Mouse (Mus musculus) gastrocnemius, adult 8-10 months (tissue): ENCODE measurements around the gene Frmpd4. TPM values are rescaled to one million over a fixed set of nuclear protein-coding genes. Genes with fewer than 3 reads are reported as not detected.

Source experiments
- DNase-seq, 2 experiments: peaks; one replicate each; pipeline ENCODE4 v3.0.0; 2022; ENCODE audit warnings: low spot score in 2 of 2
- total RNA-seq, 4 experiments: library from RNA; stranded (reverse); gene quantifications; 2 replicates each; pipeline ENCODE4 v1.2.4; 2022

Gene Frmpd4
- total RNA-seq, 4 experiments from 2014 or later: 0.05 to 0.12 (median 0.09) TPM; not detected in 1

- no peak for DNase-seq
Measured at GRCm38 (mm10) chrX:168141051-168141450, 436.0 kb downstream of the Frmpd4 start.

DNA sequence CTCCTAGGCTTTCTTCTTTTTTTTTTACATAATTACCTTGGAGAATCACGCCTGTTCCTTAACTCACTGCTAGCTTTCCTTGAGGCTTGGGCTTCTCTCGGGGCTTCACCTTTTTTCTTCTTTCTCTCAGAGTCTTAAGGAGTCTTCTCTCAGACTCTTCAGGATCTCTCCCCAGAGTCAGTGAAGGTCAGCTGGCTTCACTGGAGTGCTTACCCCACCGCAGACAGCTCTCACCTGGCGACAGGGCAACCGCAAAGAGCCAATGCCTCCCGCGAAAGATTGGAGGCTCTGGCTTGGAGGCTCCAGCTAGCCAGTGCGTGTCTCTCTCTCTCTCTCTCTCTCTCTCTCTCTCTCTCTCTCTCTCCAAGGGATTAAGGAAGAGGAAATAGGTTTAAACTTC lies 453.0 kb downstream of the Frmpd4 start:
- no peak for DNase-seq

DNA sequence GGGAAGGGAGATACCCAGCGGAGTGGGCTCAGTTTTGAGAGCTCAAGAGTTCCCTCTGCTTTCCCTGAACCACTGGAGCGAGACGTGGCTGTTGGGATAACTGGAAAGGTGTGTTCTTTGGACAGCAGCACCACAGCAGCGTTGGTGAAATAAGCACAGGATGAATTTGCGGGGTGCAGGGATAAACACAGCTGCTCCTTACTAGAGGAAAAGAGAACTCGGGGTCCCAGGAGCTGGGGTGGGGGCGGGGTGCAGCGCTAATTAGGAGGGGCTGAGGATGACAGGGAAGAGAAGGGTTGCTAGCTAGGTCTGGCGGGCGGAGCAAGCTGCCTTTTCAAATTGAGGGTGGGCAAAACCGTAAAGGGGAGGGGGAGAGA lies 453.5 kb downstream of the Frmpd4 start:
- DNase-seq: no peak

- DNase-seq: no peak
Measured at GRCm38 (mm10) chrX:168122806-168123588, 454.0 kb downstream of the Frmpd4 start.

GRCm38 (mm10) chrX:168041589-168041988 lies 535.4 kb downstream of the Frmpd4 start:
- DNase-seq: no peak

- DNase-seq: no peak
Measured at GRCm38 (mm10) chrX:168020574-168021145, 556.4 kb downstream of the Frmpd4 start.

GRCm38 (mm10) chrX:168017792-168018191 lies 559.2 kb downstream of the Frmpd4 start:
- no peak for DNase-seq

DNA sequence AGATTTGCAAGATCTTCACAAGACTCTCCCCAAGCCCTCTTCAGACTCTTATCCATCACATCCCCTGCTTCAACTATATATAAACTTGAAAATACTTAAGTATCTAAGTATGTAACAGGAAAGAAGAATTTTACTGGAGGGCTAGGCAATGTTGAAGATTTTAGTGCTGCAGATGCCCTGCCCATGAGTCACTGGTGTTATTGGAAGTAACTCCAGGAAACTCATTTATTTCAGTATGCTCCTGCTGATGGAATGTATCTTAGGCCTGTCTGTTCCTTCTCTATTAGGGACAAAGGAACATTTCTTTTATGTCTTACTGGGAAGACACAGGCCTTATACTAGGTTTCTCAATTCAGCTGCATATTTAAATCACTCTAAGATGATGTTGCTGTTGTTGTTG lies 592.2 kb downstream of the Frmpd4 start:
- no peak for DNase-seq

DNA sequence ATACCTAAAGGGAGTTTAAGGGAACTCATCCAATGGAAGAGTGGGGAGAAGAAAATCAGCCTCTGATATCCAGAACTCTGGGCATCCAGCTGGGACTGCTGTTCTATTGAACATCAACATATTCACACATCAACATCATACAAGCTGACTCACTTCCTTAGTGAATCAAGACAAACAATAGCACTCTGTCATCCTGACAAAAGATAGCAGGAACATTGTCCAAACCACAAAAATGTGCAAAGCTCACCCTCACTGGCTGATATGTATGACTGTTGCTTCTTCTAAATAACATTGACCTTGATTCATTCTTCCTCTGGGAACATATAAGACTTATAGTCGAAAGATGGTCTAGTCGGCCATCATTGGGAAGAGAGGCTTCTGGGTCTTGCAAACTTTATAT lies 625.8 kb downstream of the Frmpd4 start:
- no peak for DNase-seq

- no peak for DNase-seq
Measured at GRCm38 (mm10) chrX:167909483-167909882, 667.5 kb downstream of the Frmpd4 start.

- no peak for DNase-seq
Measured at GRCm38 (mm10) chrX:167901046-167901445, 676.0 kb downstream of the Frmpd4 start.

- DNase-seq: no peak
Measured at GRCm38 (mm10) chrX:167854821-167855220, 722.2 kb downstream of the Frmpd4 start.

- no peak for DNase-seq
Measured at GRCm38 (mm10) chrX:167832543-167832942, 744.5 kb downstream of the Frmpd4 start.

- DNase-seq: no peak
Measured at GRCm38 (mm10) chrX:167828456-167828855, 748.6 kb downstream of the Frmpd4 start.

DNA sequence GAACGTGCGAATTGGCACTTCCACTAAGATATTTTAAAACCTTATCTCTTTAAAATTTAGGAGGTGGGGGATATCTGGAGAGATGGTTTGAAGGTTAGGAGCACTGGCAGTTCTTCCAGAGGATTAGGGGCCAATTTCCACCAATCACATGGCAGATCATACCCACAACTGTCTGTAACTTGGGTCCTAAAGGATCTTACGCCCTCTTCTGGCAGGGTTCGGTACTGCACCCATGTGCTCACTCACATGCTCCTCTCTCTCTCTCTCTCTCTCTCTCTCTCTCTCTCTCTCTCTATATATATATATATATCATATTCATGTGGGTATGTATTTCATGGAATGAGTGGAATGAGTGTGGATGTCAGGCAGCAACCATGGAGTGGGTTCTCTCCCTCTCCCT lies 759.7 kb downstream of the Frmpd4 start:
- no peak for DNase-seq

GRCm38 (mm10) chrX:167810120-167810519 lies 766.9 kb downstream of the Frmpd4 start:
- no peak for DNase-seq

DNA sequence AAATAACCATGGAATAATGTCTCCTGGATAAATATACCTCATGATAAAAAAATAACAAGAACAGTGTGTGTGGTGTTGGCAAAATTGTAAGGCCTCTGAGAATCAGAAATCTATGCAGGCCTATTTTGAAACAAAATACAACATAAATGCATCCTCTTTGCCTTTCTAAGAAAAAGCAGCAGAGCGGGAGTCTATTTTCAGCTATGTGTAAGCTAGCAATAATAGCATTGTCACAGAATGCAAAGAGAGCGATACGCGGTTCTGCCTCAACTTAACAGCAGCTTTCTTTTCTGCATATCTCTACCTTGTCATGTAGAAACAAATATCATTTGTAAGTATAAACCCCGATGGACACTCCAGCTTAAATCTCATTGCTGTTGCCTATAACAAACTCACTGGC lies 768.5 kb downstream of the Frmpd4 start:
- DNase-seq: no peak

- DNase-seq: no peak
Measured at GRCm38 (mm10) chrX:167788737-167789136, 788.3 kb downstream of the Frmpd4 start.

DNA sequence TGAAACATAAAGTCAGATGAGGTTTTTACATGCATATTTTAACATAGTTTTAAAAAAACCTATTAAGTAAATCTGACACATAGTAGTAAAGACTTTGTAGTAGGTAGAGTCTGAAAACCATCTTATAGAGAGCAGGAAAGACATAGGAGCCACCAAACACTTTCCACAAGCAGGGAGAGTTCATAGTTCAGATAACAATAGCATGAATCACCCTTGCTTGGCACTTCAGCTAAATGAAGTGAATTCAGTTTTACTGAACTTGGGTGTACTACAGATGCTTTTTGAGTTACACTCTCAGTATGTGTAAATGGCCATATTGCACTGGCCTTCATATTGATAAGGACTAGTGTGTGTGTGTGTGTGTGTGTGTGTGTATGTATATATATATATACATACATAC lies 793.5 kb downstream of the Frmpd4 start:
- no peak for DNase-seq

- DNase-seq: no peak
Measured at GRCm38 (mm10) chrX:167719564-167719981, 857.5 kb downstream of the Frmpd4 start.

DNA sequence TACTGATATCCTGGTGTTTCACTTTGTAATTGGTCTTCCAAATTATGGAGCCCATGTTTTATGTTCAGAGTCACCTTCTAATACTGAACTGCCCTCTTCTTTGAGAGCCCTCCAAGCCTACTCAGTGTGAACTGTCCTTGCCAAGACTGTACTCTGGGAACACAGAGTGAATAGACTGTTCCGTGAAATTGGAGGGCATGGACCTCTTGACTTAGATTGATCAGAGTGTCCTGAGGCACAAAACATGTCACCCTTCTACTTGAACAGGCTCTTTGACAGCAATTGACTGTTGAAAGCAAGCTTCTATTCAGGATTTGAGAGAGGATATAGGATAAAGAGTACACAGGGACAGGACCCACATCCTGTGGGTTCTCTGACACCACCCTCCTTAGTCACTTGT lies 857.9 kb downstream of the Frmpd4 start:
- DNase-seq: no peak

DNA sequence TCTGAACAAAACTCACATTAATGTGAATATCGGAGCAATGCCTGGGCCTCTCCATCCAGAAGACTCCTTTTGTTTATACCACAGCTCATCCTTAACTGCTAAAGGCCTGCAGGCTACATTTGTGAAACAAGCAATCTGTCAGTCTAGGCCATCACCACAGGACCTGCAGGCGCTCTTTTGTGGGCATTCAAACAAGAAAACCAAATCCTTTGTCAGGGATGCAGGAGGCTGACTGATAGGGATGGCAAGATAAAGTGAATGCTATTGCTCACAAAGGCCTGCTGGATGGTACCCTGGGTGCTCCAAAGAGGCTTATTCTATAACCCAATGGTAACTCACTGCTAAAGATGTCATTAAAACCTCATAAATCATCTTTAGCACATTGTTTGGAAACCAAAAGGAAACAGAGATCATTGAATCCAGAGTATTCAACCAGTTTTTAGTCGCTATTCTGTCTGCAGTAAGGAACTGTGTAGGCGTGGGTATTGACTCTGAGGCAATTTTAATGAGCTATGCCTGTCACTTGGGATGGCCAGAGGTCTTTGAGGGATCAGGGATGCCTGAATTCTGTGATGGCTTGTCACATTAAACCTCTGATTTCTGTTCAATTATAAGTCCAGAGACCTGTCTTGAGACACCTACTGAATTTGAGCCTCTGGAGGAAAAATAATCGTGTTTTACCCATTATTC lies 922.1 kb downstream of the Frmpd4 start:
- no peak for DNase-seq

DNA sequence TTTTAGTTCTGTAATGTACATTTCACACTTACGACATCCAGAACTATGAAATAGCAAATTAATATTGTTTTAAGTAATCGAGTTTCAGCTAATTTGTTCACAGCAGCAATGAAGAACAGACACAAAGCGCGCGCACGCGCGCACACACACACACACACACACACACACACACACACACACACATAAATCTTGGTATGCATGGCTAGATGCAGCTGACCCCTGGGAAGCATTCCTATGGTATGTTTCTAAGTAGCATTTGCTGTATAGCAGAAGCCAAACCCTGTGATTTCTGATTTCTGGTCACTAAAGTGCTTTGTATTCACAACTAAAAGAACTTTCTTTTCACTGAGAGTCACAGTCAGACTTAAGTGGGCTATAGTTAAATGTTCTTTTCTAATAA lies 922.8 kb downstream of the Frmpd4 start:
- DNase-seq: no peak
